Mouse (Mus musculus) stomach, embryonic 16.5 days (tissue): ENCODE results near the gene Hoxd3. TPM values are rescaled to one million over a fixed set of nuclear protein-coding genes. Genes with fewer than 3 reads are reported as not detected.

ENCODE experiments used
- ATAC-seq: fragments of 200-750 bp; cut with Nextera tagmentation; 2 replicates; pipeline ENCODE4 v1.8.0; 2017; ENCODE audit warnings: moderate number of reproducible peaks, moderate TSS enrichment; ENCODE audit not compliant: insufficient read depth, low FRiP score
- H3K27ac ChIP-seq: fragments of 300-500 bp; sonication (generic); 2 replicates; pipeline ENCODE4 v1.5.1; 2014; ENCODE audit warnings: low read length
- H3K27me3 ChIP-seq: fragments of 300-500 bp; sonication (generic); 2 replicates; pipeline ENCODE4 v1.6.1; 2014; ENCODE audit warnings: low read length, control low read depth, mixed read lengths; ENCODE audit not compliant: control insufficient read depth, insufficient read depth
- H3K36me3 ChIP-seq: fragments of 300-500 bp; sonication (generic); 2 replicates; pipeline ENCODE4 v1.6.1; 2014; ENCODE audit warnings: low read length; ENCODE audit not compliant: control insufficient read depth, insufficient read depth
- H3K4me1 ChIP-seq: fragments of 300-500 bp; sonication (generic); 2 replicates; pipeline ENCODE4 v1.6.1; 2014; ENCODE audit warnings: low read length, control low read depth, mixed read lengths; ENCODE audit not compliant: control insufficient read depth, insufficient read depth
- H3K4me2 ChIP-seq: fragments of 300-500 bp; sonication (generic); 2 replicates; pipeline ENCODE4 v1.6.1; 2014; ENCODE audit warnings: low read depth, low read length, mixed read lengths
- H3K4me3 ChIP-seq: fragments of 300-500 bp; sonication (generic); replicated peaks from 2 replicates; pipeline ENCODE4 v1.5.1; 2014; ENCODE audit warnings: mild to moderate bottlenecking, low read length
- H3K9ac ChIP-seq: fragments of 300-500 bp; sonication (generic); 2 replicates; pipeline ENCODE4 v1.6.1; 2014; ENCODE audit warnings: low read length
- H3K9me3 ChIP-seq: fragments of 300-500 bp; sonication (generic); replicated peaks from 2 replicates; pipeline ENCODE4 v1.6.1; 2016; ENCODE audit warnings: low read length, control low read depth; ENCODE audit not compliant: control insufficient read depth
- WGBS: fragments of 180-500 bp; shearing (Covaris S2); extraction: QIAGEN DNeasy Blood & Tissue Kit; methylation state at CpG from one replicate; pipeline ENCODE4 v1.1.7; 2014; 5-methylcytosine and 5-hydroxymethylcytosine counted together
- polyA plus RNA-seq: library from polyadenylated mRNA; unstranded; fragments of >200 nt; fragmentation: Nextera tagmentation; extraction: Ambion mirVana; gene quantifications from 2 replicates; pipeline ENCODE4 v1.2.1, GENCODE M21; 2015

The Hoxd3 gene
- polyA plus RNA-seq, 1 experiment from 2014 or later = 9.2 TPM

DNA sequence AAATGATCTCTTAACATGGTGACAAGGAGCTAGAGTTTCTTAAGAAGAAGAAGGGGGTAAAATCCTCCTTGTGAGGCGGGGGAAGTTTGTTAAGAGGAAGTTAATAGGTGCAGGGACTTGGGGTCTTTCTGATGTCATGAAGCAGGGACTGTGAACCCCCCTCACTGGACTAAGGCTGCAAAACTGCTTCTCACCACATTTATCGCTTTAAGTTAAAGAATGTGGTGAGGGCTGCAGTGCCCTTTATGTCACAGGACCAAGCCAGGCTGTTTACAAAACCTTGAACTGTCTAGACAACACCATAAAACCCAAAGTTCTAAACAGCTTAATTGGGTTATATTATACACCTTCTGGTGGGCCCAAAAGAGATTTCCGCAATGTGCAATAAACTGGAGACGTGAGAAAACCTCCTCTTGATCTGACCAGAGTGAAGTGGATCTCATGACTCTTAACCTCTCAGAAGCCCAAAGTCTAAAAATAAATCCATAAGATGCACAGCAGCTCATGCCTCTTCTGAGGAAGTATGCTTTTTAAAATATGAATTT, 26.6 kb upstream of the Hoxd3 start:
- Histone ChIP-seq H3K4me2 (no peak overlapping the region), H3K4me3 (no peak overlapping the region), H3K27ac (no peak overlapping the region), H3K4me1 (peaks cover 10% of the 10 kb centered on the region), H3K36me3 (no peaks in the 10 kb centered on the region), H3K9me3 (no peaks in the 10 kb centered on the region), H3K27me3 (peaks cover 92% of the 10 kb centered on the region), H3K9ac (no peak overlapping the region)
- 14% methylated on average over 4 of the region's 4 CpGs for WGBS
- no peak for ATAC-seq

DNA sequence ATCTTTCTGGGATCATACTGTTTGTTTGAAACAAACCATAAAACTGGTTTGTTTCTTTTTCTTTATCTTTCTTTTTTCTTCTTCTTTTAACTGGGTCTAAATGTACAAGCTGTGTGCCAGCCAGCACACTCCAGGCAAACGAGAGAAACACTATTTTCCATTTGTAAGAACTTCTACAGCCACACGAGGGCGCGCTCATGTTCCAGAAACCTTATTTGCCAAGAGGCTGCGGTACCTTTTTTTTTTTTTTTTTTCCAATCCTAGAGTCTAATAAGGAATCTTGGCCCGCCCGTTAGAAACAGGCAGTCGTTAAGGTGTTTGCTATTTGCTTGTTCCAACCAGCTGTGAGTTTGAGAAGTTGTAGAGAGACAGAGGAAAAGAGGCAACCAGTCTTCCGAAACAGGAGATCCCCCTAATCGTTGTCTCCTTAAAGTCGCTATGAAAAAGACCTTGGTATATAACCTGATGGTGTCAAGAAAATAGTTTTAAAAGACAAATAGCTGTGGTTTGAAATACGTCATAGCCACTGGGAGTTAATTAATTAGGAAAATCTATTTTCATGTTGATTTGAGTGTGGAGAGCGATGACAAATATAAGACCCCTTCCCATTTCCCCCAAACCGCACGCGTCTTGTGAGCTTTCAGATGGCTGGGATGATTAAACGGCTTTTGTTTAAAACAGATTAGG, 25.3 kb upstream of the Hoxd3 start:
- Histone ChIP-seq H3K4me1 (peaks cover 10% of the 10 kb centered on the region), H3K27me3 (peaks cover 87% of the 10 kb centered on the region), H3K4me2 (no peak overlapping the region), H3K27ac (no peak overlapping the region), H3K9me3 (no peaks in the 10 kb centered on the region), H3K9ac (no peak overlapping the region), H3K36me3 (no peaks in the 10 kb centered on the region), H3K4me3 (no peak overlapping the region)
- WGBS = 6% methylated on average over 17 of the region's 17 CpGs
- no peak for ATAC-seq

DNA sequence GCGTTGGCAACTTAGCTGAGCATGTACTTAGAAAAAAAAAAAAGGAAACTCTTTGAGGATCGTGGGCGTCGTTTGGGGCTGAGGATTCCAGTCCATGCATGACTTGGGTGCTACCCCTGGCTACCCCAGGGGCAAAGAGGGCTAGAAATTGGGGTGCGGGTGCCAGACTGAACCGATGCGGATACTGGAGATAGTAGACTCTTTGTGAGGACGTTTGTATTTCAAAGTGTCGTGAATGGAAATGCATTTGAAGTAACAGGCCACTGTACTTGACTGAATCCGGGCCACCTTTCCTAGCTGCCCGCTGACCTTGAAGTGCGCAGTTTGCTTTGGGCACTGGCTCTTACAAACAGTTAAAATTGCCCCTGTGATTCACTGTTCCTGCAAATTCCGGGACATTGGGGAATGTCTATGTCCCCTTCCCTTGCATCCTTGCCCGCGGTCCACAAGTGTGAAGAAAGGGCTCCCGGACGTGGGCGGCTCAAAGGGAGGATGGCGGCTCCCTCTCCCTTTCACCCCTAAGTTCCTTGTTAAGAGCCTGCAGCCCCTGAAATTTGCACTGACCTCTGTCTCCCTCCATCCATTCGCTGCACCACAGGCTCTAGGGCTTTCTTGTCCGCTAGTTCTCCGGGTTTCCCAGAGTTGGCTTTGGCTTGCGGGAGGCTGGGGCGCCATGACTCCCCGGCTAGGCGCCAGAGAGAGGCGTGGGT, 24.6 kb upstream of the Hoxd3 start:
- ATAC-seq = no peak
- 2% methylated on average over 27 of the region's 27 CpGs for WGBS
- Histone ChIP-seq H3K9me3 (no peaks in the 10 kb centered on the region), H3K9ac (no peak overlapping the region), H3K4me1 (peaks cover 5% of the 10 kb centered on the region), H3K36me3 (no peaks in the 10 kb centered on the region), H3K4me2 (no peak overlapping the region), H3K27ac (no peak overlapping the region), H3K4me3 (no peak overlapping the region), H3K27me3 (peaks cover 87% of the 10 kb centered on the region)

DNA sequence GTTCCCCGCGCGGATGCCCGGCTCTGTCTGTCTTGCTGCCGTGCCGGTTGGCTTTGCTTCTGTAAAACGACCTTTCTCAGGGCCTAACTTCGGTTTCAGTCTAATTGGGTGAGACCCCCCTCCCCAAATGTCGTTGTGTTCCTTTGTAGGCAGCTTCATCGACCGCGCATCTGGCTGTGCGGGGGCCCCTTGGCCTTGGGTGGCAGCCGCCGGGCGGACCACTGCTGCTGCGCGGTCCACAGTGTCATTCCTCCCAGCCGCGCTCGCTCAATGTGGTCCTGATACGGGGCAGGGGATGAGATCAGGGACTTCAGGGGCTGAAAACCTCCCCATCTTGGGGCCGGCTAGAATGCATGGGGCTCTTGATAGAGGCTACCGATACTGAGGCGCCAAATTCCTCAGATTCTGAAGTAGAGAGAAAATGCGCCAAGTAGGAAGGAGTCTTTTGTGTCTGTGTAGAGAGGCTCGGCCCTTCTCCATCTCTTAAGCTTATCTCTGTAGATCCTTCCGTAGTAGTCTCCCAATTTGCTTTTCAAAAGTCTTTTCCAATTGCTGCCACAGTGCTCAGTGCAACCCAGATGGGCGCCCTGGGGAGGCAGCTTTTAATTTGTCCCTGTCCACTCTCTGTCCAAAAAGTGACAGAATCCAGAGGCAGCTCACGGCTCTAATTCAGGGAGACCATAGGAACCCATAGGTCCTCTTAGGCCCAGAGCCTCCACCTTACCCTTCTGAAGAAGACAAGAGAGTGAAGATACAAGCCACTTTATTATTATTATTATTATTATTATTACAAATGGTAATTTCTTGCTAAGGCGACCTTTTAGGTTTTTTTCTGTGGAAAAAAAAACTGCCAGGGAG, 23.8 kb upstream of the Hoxd3 start:
- no peak overlapping the region for H3K9ac ChIP-seq
- H3K36me3 ChIP-seq = no peaks in the 10 kb centered on the region
- H3K4me1 ChIP-seq = peaks cover under 1% of the 10 kb centered on the region
- H3K9me3 ChIP-seq = no peaks in the 10 kb centered on the region
- H3K27me3 ChIP-seq = peaks cover 86% of the 10 kb centered on the region
- H3K4me2 ChIP-seq = no peak overlapping the region
- no peak overlapping the region for H3K4me3 ChIP-seq
- WGBS = 2% methylated on average over 31 of the region's 31 CpGs
- H3K27ac ChIP-seq = no peak overlapping the region
- ATAC-seq = no peak

DNA sequence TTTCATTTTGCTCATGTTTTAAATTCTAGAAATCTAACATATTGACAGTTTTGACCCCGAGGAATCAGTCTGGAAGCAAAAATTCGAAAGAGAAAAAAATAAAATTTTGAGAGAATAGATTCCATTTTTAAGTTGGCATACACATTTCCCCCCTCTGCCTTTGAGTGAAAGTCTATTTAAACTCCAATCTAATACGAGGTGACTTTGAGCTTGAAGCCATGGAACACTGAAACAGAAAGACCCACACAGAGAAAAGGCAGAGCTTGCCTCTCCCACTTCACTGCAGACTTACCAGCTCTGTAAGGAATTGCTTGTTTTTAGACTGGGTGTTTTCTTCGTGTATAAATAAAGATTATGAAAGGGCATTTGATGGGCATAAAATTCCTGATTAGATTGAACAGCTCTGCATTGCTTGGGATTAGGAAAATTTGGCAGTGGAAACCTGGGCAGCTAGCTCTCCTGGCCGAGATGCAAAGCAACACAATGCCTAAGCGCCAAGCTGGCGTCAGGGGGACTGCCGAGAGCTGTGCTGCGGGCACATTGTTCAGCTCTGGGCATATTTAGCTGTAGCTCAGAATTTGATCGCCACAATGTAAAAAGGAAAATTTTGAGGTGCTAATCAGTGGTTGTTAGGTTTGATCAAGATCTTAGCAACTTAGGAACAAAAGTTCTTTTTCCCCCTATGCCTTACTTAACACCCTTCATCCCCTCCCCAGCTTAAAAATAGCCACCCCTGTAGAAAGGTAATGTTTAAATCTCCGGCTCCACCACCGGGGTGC, 22.7 kb upstream of the Hoxd3 start:
- H3K9ac ChIP-seq = no peak overlapping the region
- 5% methylated on average over 12 of the region's 12 CpGs for WGBS

DNA sequence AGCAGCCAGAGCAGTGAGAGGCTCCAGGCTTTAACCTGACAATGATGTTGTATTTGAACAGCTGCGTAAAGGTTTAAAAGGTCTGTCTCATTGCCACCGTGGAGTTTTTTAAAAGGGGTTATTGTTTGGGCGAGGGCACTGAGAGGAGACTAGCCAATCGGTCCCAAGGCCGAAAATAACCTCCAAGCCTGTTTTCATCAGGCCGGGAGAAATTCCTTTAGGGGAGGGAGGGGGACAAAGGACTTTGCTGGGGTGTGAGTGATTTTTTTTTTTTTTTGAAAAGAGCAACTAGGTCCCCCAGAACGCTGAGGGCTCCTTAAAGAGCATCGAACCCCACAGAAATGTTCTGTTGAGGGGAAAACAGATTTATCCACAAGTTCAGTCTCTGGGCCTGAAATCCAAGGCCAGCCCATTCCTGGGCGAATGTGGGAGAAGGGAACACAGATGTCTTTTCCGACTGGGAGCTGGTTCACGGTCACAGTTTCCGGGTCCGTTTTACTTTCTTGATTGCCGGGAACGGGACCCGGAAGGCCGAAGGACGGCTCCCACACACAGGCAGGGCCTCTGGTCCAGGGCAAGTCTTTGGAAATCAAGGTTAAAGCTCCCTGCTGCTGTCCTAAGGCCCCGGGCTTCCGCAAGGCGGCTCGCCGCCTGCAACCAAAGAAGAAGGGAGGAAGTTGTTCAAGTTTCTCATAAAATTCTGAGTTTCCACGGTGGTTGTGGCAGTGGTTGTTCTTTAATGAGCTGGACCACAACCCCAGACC, 22.0 kb upstream of the Hoxd3 start:
- H3K27me3 ChIP-seq = peaks cover 86% of the 10 kb centered on the region
- no peak overlapping the region for H3K4me3 ChIP-seq
- H3K4me1 ChIP-seq = no peaks in the 10 kb centered on the region; the same call in 1 of the 2 replicates
- ATAC-seq = no peak
- H3K27ac ChIP-seq = no peak overlapping the region
- no peaks in the 10 kb centered on the region for H3K36me3 ChIP-seq
- no peaks in the 10 kb centered on the region for H3K9me3 ChIP-seq
- H3K9ac ChIP-seq = no peak overlapping the region
- WGBS = 1% methylated on average over 24 of the region's 24 CpGs
- no peak overlapping the region for H3K4me2 ChIP-seq

More for the DNA sequence above, 22.7 kb upstream of the Hoxd3 start:
- H3K27ac ChIP-seq = no peak overlapping the region
- no peak overlapping the region for H3K4me3 ChIP-seq
- H3K4me2 ChIP-seq = no peak overlapping the region
- peaks cover 86% of the 10 kb centered on the region for H3K27me3 ChIP-seq
- no peak for ATAC-seq
- H3K36me3 ChIP-seq = no peaks in the 10 kb centered on the region
- no peaks in the 10 kb centered on the region; the same call in 1 of the 2 replicates for H3K4me1 ChIP-seq
- no peaks in the 10 kb centered on the region for H3K9me3 ChIP-seq

DNA sequence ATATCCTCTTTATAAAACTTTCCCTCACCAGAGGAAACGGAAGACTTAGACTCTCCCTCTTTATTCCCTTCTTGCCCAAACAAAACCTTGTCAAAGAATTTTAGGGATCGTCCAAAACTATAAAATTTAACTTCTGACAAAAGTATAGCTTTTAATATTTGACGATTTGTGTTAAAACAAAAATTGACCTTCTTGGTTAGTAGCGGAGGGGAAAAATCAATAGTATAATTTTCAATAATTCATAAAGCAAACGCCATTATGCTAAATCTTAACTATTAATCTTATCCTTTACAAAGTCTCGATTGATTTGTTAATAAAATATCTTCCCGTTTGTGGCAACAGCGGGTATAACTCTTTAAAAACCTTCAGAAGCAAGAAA, 21.4 kb upstream of the Hoxd3 start:
- H3K36me3 ChIP-seq = no peaks in the 10 kb centered on the region
- H3K4me2 ChIP-seq = no peak overlapping the region
- no peak overlapping the region for H3K27ac ChIP-seq
- H3K9ac ChIP-seq = no peak overlapping the region
- peaks cover 86% of the 10 kb centered on the region for H3K27me3 ChIP-seq
- no peaks in the 10 kb centered on the region for H3K9me3 ChIP-seq
- no peak overlapping the region for H3K4me3 ChIP-seq
- ATAC-seq = no peak
- H3K4me1 ChIP-seq = no peaks in the 10 kb centered on the region; the same call in 1 of the 2 replicates
- WGBS = 8% methylated on average over 8 of the region's 8 CpGs
